8 mouse cellular contexts compared by ENCODE assay signal in genomic region chr19:8898576-8898975, GRCm38 (mm10). TPM values are rescaled to one million over a fixed set of nuclear protein-coding genes. Genes with fewer than 3 reads are reported as not detected.
DNase-seq lines count a peak whose midpoint lies in the region; ATAC-seq and TF ChIP-seq lines count a peak whose summit lies in the region.
"Had no signal": no experiment of that assay in that cellular context is flagged by ENCODE, and none has a peak within 500 bp of the region (broad histone marks: within the 10 kb centered on the region; RNA-seq: fewer than 3 reads in every experiment).

No protein-coding gene starts in this region.

- TF ChIP-seq POLR2A in cortical plate, adult 2 months (IDR thresholded peaks at IDR 0.05; ENCODE audit: extremely low read depth, insufficient read depth, low read length): no peak

- no peak for DNase-seq in lung, postnatal 10 days
- no peak for DNase-seq in intestine, embryonic 14.5 days (ENCODE audit: low spot score)
- no peak for DNase-seq in adrenal gland, adult (ENCODE audit: inconsistent age in 2 of 2, low spot score in 1 of 2)

- ATAC-seq in lung, embryonic 16.5 days (ENCODE audit: low read depth): no peak
- ATAC-seq in intestine, embryonic 14.5 days (replicated peaks; ENCODE audit: low FRiP score, low TSS enrichment, low read depth): no peak
- no peak for ATAC-seq in neural tube, embryonic 14.5 days (ENCODE audit: low read depth)
- ATAC-seq in frontal cortex, adult (ENCODE audit: low TSS enrichment): no peak

- H3K9ac ChIP-seq in lung, embryonic 16.5 days (ENCODE audit: low read length): peak overlapping the region; percentile 94
- H3K9ac ChIP-seq in intestine, embryonic 14.5 days (ENCODE audit: low read length): peak overlapping the region; percentile 97
- H3K9ac ChIP-seq in neural tube, embryonic 14.5 days (replicated peaks; ENCODE audit: low read depth, low read length): peak overlapping the region; percentile 46

- peak overlapping the region; percentile 90 for H3K4me3 ChIP-seq in lung, embryonic 16.5 days (ENCODE audit: low read length)
- peak overlapping the region; percentile 80 for H3K4me3 ChIP-seq in cortical plate, adult 2 months (ENCODE audit: insufficient read depth, low read length)
- peak overlapping the region; percentile 96 for H3K4me3 ChIP-seq in intestine, embryonic 14.5 days (ENCODE audit: low read depth, low read length)
- peak overlapping the region; percentile 76 for H3K4me3 ChIP-seq in neural tube, embryonic 14.5 days (ENCODE audit: low read depth, low read length)

- 6% methylated on average over 13 of the region's 13 CpGs for WGBS in lung, embryonic 16.5 days
- 4% methylated on average over 13 of the region's 13 CpGs for WGBS in intestine, embryonic 14.5 days
- WGBS in neural tube, embryonic 14.5 days: 11% methylated on average over 13 of the region's 13 CpGs

- H3K4me2 ChIP-seq in lung, embryonic 16.5 days (ENCODE audit: low read depth, low read length): peak overlapping the region; percentile 56
- H3K4me2 ChIP-seq in intestine, embryonic 14.5 days (ENCODE audit: low read length): peak overlapping the region; percentile 85
- H3K4me2 ChIP-seq in neural tube, embryonic 14.5 days (ENCODE audit: low read depth, low read length): peak overlapping the region; percentile 77

- H3K9me3 ChIP-seq in lung, embryonic 16.5 days (ENCODE audit: control insufficient read depth, low read length): no peaks in the 10 kb centered on the region
- no peaks in the 10 kb centered on the region for H3K9me3 ChIP-seq in intestine, embryonic 14.5 days (ENCODE audit: control insufficient read depth, low read length)
- H3K9me3 ChIP-seq in neural tube, embryonic 14.5 days (ENCODE audit: control insufficient read depth, low read length): no peaks in the 10 kb centered on the region

- H3K27me3 ChIP-seq in lung, embryonic 16.5 days (ENCODE audit: control insufficient read depth, insufficient read depth, low read depth, low read length): no peaks in the 10 kb centered on the region
- no peaks in the 10 kb centered on the region for H3K27me3 ChIP-seq in intestine, embryonic 14.5 days (replicated peaks; ENCODE audit: control insufficient read depth, insufficient read depth, low read length)
- H3K27me3 ChIP-seq in neural tube, embryonic 14.5 days (ENCODE audit: control insufficient read depth, insufficient read depth, low read length): no peaks in the 10 kb centered on the region

- TF ChIP-seq CTCF in cortical plate, adult 2 months (IDR thresholded peaks at IDR 0.05; ENCODE audit: extremely low read depth, insufficient read depth, low read length): no peak

- peaks cover 22% of the 10 kb centered on the region for H3K4me1 ChIP-seq in lung, embryonic 16.5 days (replicated peaks; ENCODE audit: control insufficient read depth, insufficient read depth, low read length)
- no peaks in the 10 kb centered on the region; the same call in 1 of the 2 replicates for H3K4me1 ChIP-seq in cortical plate, adult 2 months (ENCODE audit: control insufficient read depth, insufficient read depth, low read length)
- H3K4me1 ChIP-seq in intestine, embryonic 14.5 days (replicated peaks; ENCODE audit: control insufficient read depth, insufficient read depth, low read length): peaks cover 21% of the 10 kb centered on the region
- H3K4me1 ChIP-seq in neural tube, embryonic 14.5 days (ENCODE audit: control insufficient read depth, insufficient read depth, low read length): peaks cover 20% of the 10 kb centered on the region

- peak overlapping the region; percentile 88 for H3K27ac ChIP-seq in lung, embryonic 16.5 days (ENCODE audit: low read length)
- H3K27ac ChIP-seq in cortical plate, adult 2 months (ENCODE audit: insufficient read depth, low read length): 0 out of 2 replicates have a peak overlapping the region, but pooled peaks have one; percentile 40
- H3K27ac ChIP-seq in intestine, embryonic 14.5 days (ENCODE audit: low read depth): peak overlapping the region; percentile 84
- peak overlapping the region; percentile 81 for H3K27ac ChIP-seq in neural tube, embryonic 14.5 days (ENCODE audit: low read depth, low read length)

- H3K36me3 ChIP-seq in lung, embryonic 16.5 days (ENCODE audit: control insufficient read depth, insufficient read depth, low read length): peaks cover 15% of the 10 kb centered on the region
- H3K36me3 ChIP-seq in intestine, embryonic 14.5 days (ENCODE audit: control insufficient read depth, insufficient read depth, low read length): peaks cover 43% of the 10 kb centered on the region
- H3K36me3 ChIP-seq in neural tube, embryonic 14.5 days (ENCODE audit: control insufficient read depth, insufficient read depth, low read length): peaks cover 15% of the 10 kb centered on the region

RNA-seq across cellular contexts. Expression of gene Ganab, which starts 0.7 kb away (rescaled TPM):
- 125 and 127 TPM in 2 replicates for polyA plus RNA-seq in lung, embryonic 16.5 days (2015; fragmentation: Nextera tagmentation; extraction: Ambion mirVana)
- 87.5 and 89.8 TPM in 2 replicates for polyA plus RNA-seq in cortical plate, adult 2 months (2012; rRNA removed)
- polyA plus RNA-seq in intestine, embryonic 14.5 days (2014; fragmentation: Nextera tagmentation; extraction: Ambion mirVana): 89.8 and 96.4 TPM in 2 replicates
- 69.9 and 92.2 TPM in 2 replicates for polyA plus RNA-seq in neural tube, embryonic 14.5 days (2014; fragmentation: Nextera tagmentation; extraction: Ambion mirVana)

RNA-seq across cellular contexts. Expression of gene Ints5, which starts 5.8 kb away (rescaled TPM):
- polyA plus RNA-seq in lung, embryonic 16.5 days (2015; fragmentation: Nextera tagmentation; extraction: Ambion mirVana): 38.3 and 40.8 TPM in 2 replicates
- 16.1 and 16.7 TPM in 2 replicates for polyA plus RNA-seq in cortical plate, adult 2 months (2012; rRNA removed)
- polyA plus RNA-seq in intestine, embryonic 14.5 days (2014; fragmentation: Nextera tagmentation; extraction: Ambion mirVana): 37.5 and 44.5 TPM in 2 replicates
- 22.0 and 30.3 TPM in 2 replicates for polyA plus RNA-seq in neural tube, embryonic 14.5 days (2014; fragmentation: Nextera tagmentation; extraction: Ambion mirVana)

RNA-seq across cellular contexts. Expression of gene Gm49416, which starts 9.8 kb away (rescaled TPM):
- not detected in 2 replicates for polyA plus RNA-seq in lung, embryonic 16.5 days (2015; fragmentation: Nextera tagmentation; extraction: Ambion mirVana)
- polyA plus RNA-seq in cortical plate, adult 2 months (2012; rRNA removed): not detected in 2 replicates
- polyA plus RNA-seq in intestine, embryonic 14.5 days (2014; fragmentation: Nextera tagmentation; extraction: Ambion mirVana): not detected in 2 replicates
- polyA plus RNA-seq in neural tube, embryonic 14.5 days (2014; fragmentation: Nextera tagmentation; extraction: Ambion mirVana): 0.39 TPM in 1 of 2 replicates, not detected in the other
- polyA plus RNA-seq: gonadal fat pad, adult 2 months had no signal

RNA-seq across cellular contexts. Expression of gene 1810009A15Rik, which starts 9.9 kb away (rescaled TPM):
- polyA plus RNA-seq in lung, embryonic 16.5 days (2015; fragmentation: Nextera tagmentation; extraction: Ambion mirVana): 68.4 and 71.4 TPM in 2 replicates
- 40.1 and 41.3 TPM in 2 replicates for polyA plus RNA-seq in cortical plate, adult 2 months (2012; rRNA removed)
- polyA plus RNA-seq in intestine, embryonic 14.5 days (2014; fragmentation: Nextera tagmentation; extraction: Ambion mirVana): 92.8 and 95.9 TPM in 2 replicates
- polyA plus RNA-seq in neural tube, embryonic 14.5 days (2014; fragmentation: Nextera tagmentation; extraction: Ambion mirVana): 39.0 and 48.9 TPM in 2 replicates

RNA-seq across cellular contexts. Expression of gene Gm49403, which starts 14.8 kb away (rescaled TPM):
- polyA plus RNA-seq in lung, embryonic 16.5 days (2015; fragmentation: Nextera tagmentation; extraction: Ambion mirVana): not detected in 2 replicates
- polyA plus RNA-seq in cortical plate, adult 2 months (2012; rRNA removed): not detected in 2 replicates
- not detected in 2 replicates for polyA plus RNA-seq in intestine, embryonic 14.5 days (2014; fragmentation: Nextera tagmentation; extraction: Ambion mirVana)
- not detected in 2 replicates for polyA plus RNA-seq in neural tube, embryonic 14.5 days (2014; fragmentation: Nextera tagmentation; extraction: Ambion mirVana)
- polyA plus RNA-seq: gonadal fat pad, adult 2 months had no signal

Comparison
In these comparisons a context has a peak if more than half of its experiments do, and no peak if none do; other contexts are left out.
1. H3K9ac ChIP-seq: peak in every context shown above with its lines; median percentile 97 in intestine, embryonic 14.5 days; 94 in lung, embryonic 16.5 days; 46 in neural tube, embryonic 14.5 days.